Mouse (Mus musculus): ENCODE results near the gene Atp2b4. TPM values are rescaled to one million over a fixed set of nuclear protein-coding genes. Genes with fewer than 3 reads are reported as not detected.

The Atp2b4 gene
- polyA plus RNA-seq, 1 experiment from 2014 or later: 23.4 TPM

GRCm38 (mm10) chr1:133771831-133772399 lies 28.9 kb downstream of the Atp2b4 start:
- ATAC-seq (ENCODE audit: low read depth): no peak
- Histone ChIP-seq H3K9me3 (ENCODE audit: control insufficient read depth, low read length) (no peaks in the 10 kb centered on the region), H3K27me3 (replicated peaks; ENCODE audit: control insufficient read depth, insufficient read depth, low read length) (no peaks in the 10 kb centered on the region), H3K4me2 (ENCODE audit: low read depth, low read length) (no peak overlapping the region), H3K9ac (ENCODE audit: low read depth, low read length) (no peak overlapping the region), H3K4me3 (ENCODE audit: low read depth, low read length) (no peak overlapping the region), H3K27ac (replicated peaks; ENCODE audit: low read depth, low read length) (no peak overlapping the region), H3K4me1 (ENCODE audit: control insufficient read depth, insufficient read depth, low read length) (peaks cover 17% of the 10 kb centered on the region), H3K36me3 (ENCODE audit: control insufficient read depth, insufficient read depth, low read length) (peaks cover 14% of the 10 kb centered on the region; the same call in 1 of the 2 replicates)
- WGBS: 63% methylated on average over 10 of the region's 10 CpGs
- no peak for DNase-seq (ENCODE audit: low spot score)

GRCm38 (mm10) chr1:133767994-133768393 lies 32.8 kb downstream of the Atp2b4 start:
- ATAC-seq (ENCODE audit: low read depth): no peak
- Histone ChIP-seq H3K27ac (replicated peaks; ENCODE audit: low read depth, low read length) (peak overlapping the region; percentile 75), H3K4me2 (ENCODE audit: low read depth, low read length) (no peak overlapping the region), H3K9me3 (ENCODE audit: control insufficient read depth, low read length) (no peaks in the 10 kb centered on the region), H3K36me3 (ENCODE audit: control insufficient read depth, insufficient read depth, low read length) (peaks cover 14% of the 10 kb centered on the region; the same call in 1 of the 2 replicates), H3K4me1 (ENCODE audit: control insufficient read depth, insufficient read depth, low read length) (peaks cover 38% of the 10 kb centered on the region), H3K9ac (ENCODE audit: low read depth, low read length) (no peak overlapping the region), H3K27me3 (replicated peaks; ENCODE audit: control insufficient read depth, insufficient read depth, low read length) (no peaks in the 10 kb centered on the region), H3K4me3 (ENCODE audit: low read depth, low read length) (no peak overlapping the region)
- DNase-seq (ENCODE audit: low spot score): no peak
- WGBS: 86% methylated on average over 5 of the region's 5 CpGs

GRCm38 (mm10) chr1:133766901-133767529 lies 33.8 kb downstream of the Atp2b4 start:
- 11% methylated on average over 11 of the region's 11 CpGs for WGBS
- Histone ChIP-seq H3K4me2 (ENCODE audit: low read depth, low read length) (no peak overlapping the region), H3K4me1 (ENCODE audit: control insufficient read depth, insufficient read depth, low read length) (peaks cover 43% of the 10 kb centered on the region), H3K27ac (replicated peaks; ENCODE audit: low read depth, low read length) (peak overlapping the region; percentile 75), H3K9me3 (ENCODE audit: control insufficient read depth, low read length) (no peaks in the 10 kb centered on the region), H3K4me3 (ENCODE audit: low read depth, low read length) (no peak overlapping the region), H3K27me3 (replicated peaks; ENCODE audit: control insufficient read depth, insufficient read depth, low read length) (no peaks in the 10 kb centered on the region), H3K36me3 (ENCODE audit: control insufficient read depth, insufficient read depth, low read length) (peaks cover 14% of the 10 kb centered on the region; the same call in 1 of the 2 replicates), H3K9ac (ENCODE audit: low read depth, low read length) (peak overlapping the region; percentile 30; the same call in 1 of the 2 replicates)
- DNase-seq (ENCODE audit: low spot score) (peak; percentile 44), ATAC-seq (ENCODE audit: low read depth) (no peak)

- DNase-seq (ENCODE audit: low spot score) (no peak), ATAC-seq (ENCODE audit: low read depth) (no peak)
- Histone ChIP-seq H3K4me1 (ENCODE audit: control insufficient read depth, insufficient read depth, low read length) (peaks cover 46% of the 10 kb centered on the region), H3K36me3 (ENCODE audit: control insufficient read depth, insufficient read depth, low read length) (peaks cover 14% of the 10 kb centered on the region; the same call in 1 of the 2 replicates), H3K4me3 (ENCODE audit: low read depth, low read length) (no peak overlapping the region), H3K27ac (replicated peaks; ENCODE audit: low read depth, low read length) (no peak overlapping the region), H3K4me2 (ENCODE audit: low read depth, low read length) (no peak overlapping the region), H3K9me3 (ENCODE audit: control insufficient read depth, low read length) (no peaks in the 10 kb centered on the region), H3K9ac (ENCODE audit: low read depth, low read length) (no peak overlapping the region), H3K27me3 (replicated peaks; ENCODE audit: control insufficient read depth, insufficient read depth, low read length) (no peaks in the 10 kb centered on the region)
- 72% methylated on average over 4 of the region's 4 CpGs for WGBS
Observed at GRCm38 (mm10) chr1:133765376-133765775, 35.5 kb downstream of the Atp2b4 start.

- H3K4me2 ChIP-seq (ENCODE audit: low read depth, low read length): no peak overlapping the region
- peaks cover 44% of the 10 kb centered on the region for H3K4me1 ChIP-seq (ENCODE audit: control insufficient read depth, insufficient read depth, low read length)
- no peaks in the 10 kb centered on the region for H3K36me3 ChIP-seq (ENCODE audit: control insufficient read depth, insufficient read depth, low read length)
- 40% methylated on average over 5 of the region's 5 CpGs for WGBS
- no peak overlapping the region for H3K4me3 ChIP-seq (ENCODE audit: low read depth, low read length)
- peak; percentile 62 for DNase-seq (ENCODE audit: low spot score)
- H3K9ac ChIP-seq (ENCODE audit: low read depth, low read length): no peak overlapping the region
- H3K9me3 ChIP-seq (ENCODE audit: control insufficient read depth, low read length): no peaks in the 10 kb centered on the region
- no peaks in the 10 kb centered on the region for H3K27me3 ChIP-seq (replicated peaks; ENCODE audit: control insufficient read depth, insufficient read depth, low read length)
- peak; percentile 51; the same call in 1 of the 2 replicates for ATAC-seq (ENCODE audit: low read depth)
- H3K27ac ChIP-seq (replicated peaks; ENCODE audit: low read depth, low read length): peak overlapping the region; percentile 68; the same call in 1 of the 2 replicates
Observed at GRCm38 (mm10) chr1:133762946-133763422, 37.9 kb downstream of the Atp2b4 start.

GRCm38 (mm10) chr1:133761278-133761677 lies 39.6 kb downstream of the Atp2b4 start:
- Histone ChIP-seq H3K4me3 (ENCODE audit: low read depth, low read length) (no peak overlapping the region), H3K36me3 (ENCODE audit: control insufficient read depth, insufficient read depth, low read length) (no peaks in the 10 kb centered on the region), H3K9me3 (ENCODE audit: control insufficient read depth, low read length) (no peaks in the 10 kb centered on the region), H3K27ac (replicated peaks; ENCODE audit: low read depth, low read length) (0 out of 2 replicates have a peak overlapping the region, but pooled peaks have one; percentile 0), H3K4me2 (ENCODE audit: low read depth, low read length) (no peak overlapping the region), H3K4me1 (ENCODE audit: control insufficient read depth, insufficient read depth, low read length) (peaks cover 27% of the 10 kb centered on the region), H3K9ac (ENCODE audit: low read depth, low read length) (no peak overlapping the region), H3K27me3 (replicated peaks; ENCODE audit: control insufficient read depth, insufficient read depth, low read length) (no peaks in the 10 kb centered on the region)
- WGBS: 44% methylated on average over 5 of the region's 5 CpGs
- ATAC-seq (ENCODE audit: low read depth) (no peak), DNase-seq (ENCODE audit: low spot score) (peak; percentile 41)

- no peaks in the 10 kb centered on the region for H3K27me3 ChIP-seq (replicated peaks; ENCODE audit: control insufficient read depth, insufficient read depth, low read length)
- no peak overlapping the region for H3K4me2 ChIP-seq (ENCODE audit: low read depth, low read length)
- no peak overlapping the region for H3K9ac ChIP-seq (ENCODE audit: low read depth, low read length)
- no peak overlapping the region for H3K27ac ChIP-seq (replicated peaks; ENCODE audit: low read depth, low read length)
- DNase-seq (ENCODE audit: low spot score) (no peak), ATAC-seq (ENCODE audit: low read depth) (no peak)
- 80% methylated on average over 4 of the region's 4 CpGs for WGBS
- no peak overlapping the region for H3K4me3 ChIP-seq (ENCODE audit: low read depth, low read length)
- H3K36me3 ChIP-seq (ENCODE audit: control insufficient read depth, insufficient read depth, low read length): no peaks in the 10 kb centered on the region
- peaks cover 1% of the 10 kb centered on the region; the same call in 1 of the 2 replicates for H3K4me1 ChIP-seq (ENCODE audit: control insufficient read depth, insufficient read depth, low read length)
- H3K9me3 ChIP-seq (ENCODE audit: control insufficient read depth, low read length): no peaks in the 10 kb centered on the region
Observed at GRCm38 (mm10) chr1:133754317-133754868, 46.4 kb downstream of the Atp2b4 start.

GRCm38 (mm10) chr1:133753325-133753724 lies 47.5 kb downstream of the Atp2b4 start:
- no peaks in the 10 kb centered on the region for H3K27me3 ChIP-seq (replicated peaks; ENCODE audit: control insufficient read depth, insufficient read depth, low read length)
- no peak overlapping the region for H3K27ac ChIP-seq (replicated peaks; ENCODE audit: low read depth, low read length)
- peaks cover 8% of the 10 kb centered on the region; the same call in 1 of the 2 replicates for H3K4me1 ChIP-seq (ENCODE audit: control insufficient read depth, insufficient read depth, low read length)
- H3K9ac ChIP-seq (ENCODE audit: low read depth, low read length): no peak overlapping the region
- H3K4me3 ChIP-seq (ENCODE audit: low read depth, low read length): no peak overlapping the region
- WGBS: 91% methylated on average over 8 of the region's 8 CpGs
- no peaks in the 10 kb centered on the region for H3K9me3 ChIP-seq (ENCODE audit: control insufficient read depth, low read length)
- DNase-seq (ENCODE audit: low spot score) (no peak), ATAC-seq (ENCODE audit: low read depth) (no peak)
- H3K4me2 ChIP-seq (ENCODE audit: low read depth, low read length): no peak overlapping the region
- no peaks in the 10 kb centered on the region for H3K36me3 ChIP-seq (ENCODE audit: control insufficient read depth, insufficient read depth, low read length)

Data from embryonic facial prominence, embryonic 14.5 days (tissue).